Mouse (Mus musculus) forebrain, embryonic 14.5 days (tissue): ENCODE results near the gene Hoxb8. TPM values are rescaled to one million over a fixed set of nuclear protein-coding genes. Genes with fewer than 3 reads are reported as not detected.

Experiments
- ATAC-seq: fragments of 200-750 bp; cut with Nextera tagmentation; 2 replicates; pipeline ENCODE4 v1.8.0; 2017; ENCODE audit warnings: mild to moderate bottlenecking, moderate library complexity
- DNase-seq: peaks from one replicate; pipeline ENCODE4 v3.0.0-alpha.2; 2015; ENCODE audit warnings: low spot score
- H3K27ac ChIP-seq: fragments of 300-500 bp; sonication (generic); 2 replicates; pipeline ENCODE4 v1.5.1; 2014; ENCODE audit warnings: low read depth, mild to moderate bottlenecking, control low read depth, low read length, moderate library complexity
- H3K27me3 ChIP-seq: fragments of 300-500 bp; sonication (generic); replicated peaks from 2 replicates; pipeline ENCODE4 v1.6.1; 2014; ENCODE audit warnings: low read length, control low read depth, mixed read lengths; ENCODE audit not compliant: control insufficient read depth, insufficient read depth
- H3K36me3 ChIP-seq: fragments of 300-500 bp; sonication (generic); 2 replicates; pipeline ENCODE4 v1.6.1; 2014; ENCODE audit warnings: low read length, control low read depth; ENCODE audit not compliant: control insufficient read depth, insufficient read depth
- H3K4me1 ChIP-seq: fragments of 300-500 bp; sonication (generic); 2 replicates; pipeline ENCODE4 v1.6.1; 2014; ENCODE audit warnings: antibody characterized with exemption, low read length, control low read depth; ENCODE audit not compliant: control insufficient read depth, insufficient read depth
- H3K4me2 ChIP-seq: fragments of 300-500 bp; sonication (generic); 2 replicates; pipeline ENCODE4 v1.6.1; 2014; ENCODE audit warnings: mild to moderate bottlenecking, control low read depth, low read length
- H3K4me3 ChIP-seq: fragments of 300-500 bp; sonication (generic); 2 replicates; pipeline ENCODE4 v1.5.1; 2014; ENCODE audit warnings: low read depth, low read length, control low read depth
- H3K9ac ChIP-seq: fragments of 300-500 bp; sonication (generic); 2 replicates; pipeline ENCODE4 v1.6.1; 2014; ENCODE audit warnings: mild to moderate bottlenecking, low read length, control low read depth, moderate library complexity
- H3K9me3 ChIP-seq: fragments of 300-500 bp; sonication (generic); replicated peaks from 2 replicates; pipeline ENCODE4 v1.6.1; 2016; ENCODE audit warnings: low read length, control low read depth, mixed read lengths; ENCODE audit not compliant: control insufficient read depth
- WGBS: fragments of 180-500 bp; shearing (Covaris S2); extraction: QIAGEN DNeasy Blood & Tissue Kit; methylation state at CpG from one replicate; pipeline ENCODE4 v1.1.7; 2014; 5-methylcytosine and 5-hydroxymethylcytosine counted together
- polyA plus RNA-seq: library from polyadenylated mRNA; unstranded; fragments of >200 nt; fragmentation: Nextera tagmentation; extraction: Ambion mirVana; gene quantifications from 2 replicates; pipeline ENCODE4 v1.2.1, GENCODE M21; 2014

Gene Hoxb8
- polyA plus RNA-seq, 1 experiment from 2014 or later = not detected

DNA sequence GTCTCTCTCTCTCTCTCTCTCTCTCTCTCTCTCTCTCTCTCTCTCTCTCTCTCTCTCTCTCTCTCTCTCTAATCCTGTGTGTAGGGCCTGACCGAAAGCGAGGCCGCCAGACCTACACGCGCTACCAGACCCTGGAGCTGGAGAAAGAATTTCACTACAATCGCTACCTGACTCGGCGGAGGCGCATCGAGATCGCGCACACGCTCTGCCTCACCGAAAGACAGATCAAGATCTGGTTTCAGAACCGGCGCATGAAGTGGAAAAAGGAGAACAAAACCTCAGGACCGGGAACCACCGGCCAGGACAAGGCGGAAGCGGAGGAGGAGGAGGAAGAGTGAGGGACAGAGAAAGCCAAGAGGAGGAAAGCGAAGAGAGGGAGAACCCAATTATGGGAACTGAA lies 7.6 kb downstream of the Hoxb8 start:
- DNase-seq (no peak), ATAC-seq (no peak)
- H3K4me2 ChIP-seq = no peak overlapping the region
- H3K27ac ChIP-seq = no peak overlapping the region
- H3K9ac ChIP-seq = no peak overlapping the region
- H3K4me1 ChIP-seq = no peaks in the 10 kb centered on the region
- no peak overlapping the region for H3K4me3 ChIP-seq
- H3K36me3 ChIP-seq = no peaks in the 10 kb centered on the region
- WGBS = under 1% methylated on average over 21 of the region's 21 CpGs
- no peaks in the 10 kb centered on the region for H3K9me3 ChIP-seq
- peaks cover 99% of the 10 kb centered on the region for H3K27me3 ChIP-seq

DNA sequence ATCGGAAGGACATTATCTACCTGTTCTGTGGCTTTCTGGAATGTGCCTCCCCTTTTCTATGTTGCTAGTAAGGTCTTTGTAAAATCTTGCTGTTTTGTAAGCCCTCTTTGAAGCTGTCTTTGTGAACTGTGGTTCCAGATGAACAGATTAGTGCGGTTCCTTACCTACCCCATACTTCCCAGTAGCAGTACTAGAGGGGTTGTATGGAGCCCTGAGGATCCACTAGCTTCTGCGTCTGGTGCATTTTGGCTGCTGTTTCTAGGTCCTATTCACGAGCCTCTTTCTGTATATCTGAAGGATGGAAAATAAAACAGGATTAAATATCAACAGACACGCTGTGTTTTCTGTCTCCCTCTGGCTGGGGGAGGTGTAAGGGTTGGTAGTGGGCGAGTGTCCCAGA lies 8.1 kb downstream of the Hoxb8 start:
- Histone ChIP-seq H3K36me3 (no peaks in the 10 kb centered on the region), H3K27me3 (peaks cover 99% of the 10 kb centered on the region), H3K27ac (no peak overlapping the region), H3K9ac (no peak overlapping the region), H3K4me3 (no peak overlapping the region), H3K4me2 (no peak overlapping the region), H3K9me3 (no peaks in the 10 kb centered on the region), H3K4me1 (no peaks in the 10 kb centered on the region)
- DNase-seq = no peak
- WGBS = 7% methylated on average over 6 of the region's 6 CpGs
- no peak for ATAC-seq

DNA sequence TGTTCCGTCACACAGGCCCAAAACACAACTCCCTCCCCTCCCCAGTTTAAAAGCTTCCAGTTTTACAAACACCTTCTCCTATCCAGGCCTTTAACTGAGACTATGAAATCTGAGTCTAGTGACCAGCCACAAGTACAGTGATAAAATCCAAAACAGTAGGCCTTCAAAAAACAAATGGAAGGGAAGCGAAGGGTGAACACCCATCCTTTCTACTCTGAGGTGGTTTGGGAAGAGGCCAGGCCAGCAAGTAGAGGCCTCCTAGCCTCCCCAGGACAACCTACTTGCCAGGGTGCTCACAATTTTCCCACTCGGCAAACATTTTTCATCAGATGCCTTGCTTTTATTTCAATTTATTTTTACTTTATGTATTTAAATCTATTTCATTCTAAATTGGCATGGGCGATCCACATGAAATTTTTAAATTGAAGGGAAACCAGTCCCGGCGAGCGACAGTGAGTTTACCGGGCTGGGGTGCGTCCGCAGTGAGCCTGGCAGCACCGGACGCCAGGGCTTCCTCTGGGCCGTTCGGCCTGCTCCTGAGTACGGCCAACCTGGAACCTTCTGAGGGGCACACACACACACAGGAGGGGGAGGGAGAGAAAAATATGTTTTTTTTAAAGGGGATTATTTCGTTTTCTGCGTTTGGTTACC lies 9.1 kb downstream of the Hoxb8 start:
- Histone ChIP-seq H3K4me1 (no peaks in the 10 kb centered on the region), H3K36me3 (no peaks in the 10 kb centered on the region), H3K27me3 (peaks cover 99% of the 10 kb centered on the region), H3K9me3 (no peaks in the 10 kb centered on the region), H3K4me2 (no peak overlapping the region), H3K27ac (no peak overlapping the region), H3K9ac (no peak overlapping the region), H3K4me3 (no peak overlapping the region)
- no peak for DNase-seq
- no peak for ATAC-seq
- WGBS = 3% methylated on average over 17 of the region's 17 CpGs

DNA sequence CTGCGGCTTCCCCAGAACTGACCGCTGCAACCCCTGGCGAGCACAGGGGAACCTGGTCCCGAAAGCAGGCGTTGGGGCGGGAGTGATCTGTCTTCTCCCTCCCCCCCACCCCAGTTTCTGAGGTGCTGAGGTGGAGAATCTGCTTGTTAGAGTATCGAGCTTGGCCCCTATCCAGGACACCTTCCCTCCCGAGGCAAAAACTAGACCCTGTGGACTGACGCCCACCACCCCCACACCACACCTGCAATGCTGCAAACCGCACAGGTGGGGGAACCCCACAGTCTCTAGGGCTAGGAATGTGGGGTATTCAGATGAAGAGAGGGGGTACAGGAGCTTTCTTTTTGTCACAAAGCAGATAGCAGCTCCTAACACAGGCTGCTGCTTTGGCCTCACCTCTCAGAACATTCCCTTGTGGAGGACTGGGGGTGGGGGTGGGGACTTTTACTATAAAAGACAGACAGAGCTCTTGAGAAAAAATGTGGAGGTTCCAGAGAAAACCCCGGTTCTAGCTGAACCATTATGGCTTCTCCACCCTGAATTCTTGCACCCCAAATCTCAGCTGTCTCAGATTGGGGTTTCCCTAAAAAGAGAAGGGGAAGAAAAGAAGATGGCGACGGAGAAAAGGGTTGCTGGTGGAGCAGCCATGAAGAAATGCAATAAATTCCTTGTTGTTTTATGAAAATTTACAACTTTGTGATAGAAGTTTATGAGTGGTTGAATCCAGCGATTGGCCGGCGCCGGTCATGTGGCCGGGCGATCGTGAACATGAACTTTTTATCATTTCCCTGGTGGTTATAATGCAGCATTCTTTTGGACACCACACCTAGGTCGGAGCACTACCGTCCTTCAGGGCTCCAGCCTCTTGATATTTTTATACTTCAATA lies 10.2 kb downstream of the Hoxb8 start, which contains the start of gene Hoxb6:
TSS of gene Hoxb6 (plus strand) at position 796 of the 884 bp plus-strand sequence.
- under 1% methylated on average over 22 of the region's 22 CpGs for WGBS
- Histone ChIP-seq H3K4me1 (no peaks in the 10 kb centered on the region), H3K27ac (no peak within 1 kb of the TSS), H3K4me2 (no peak within 1 kb of the TSS), H3K9me3 (no peaks in the 10 kb centered on the region), H3K4me3 (no peak within 1 kb of the TSS), H3K27me3 (peaks cover 99% of the 10 kb centered on the region), H3K36me3 (no peaks in the 10 kb centered on the region), H3K9ac (no peak within 1 kb of the TSS)
- DNase-seq (no peak), ATAC-seq (no peak)

DNA sequence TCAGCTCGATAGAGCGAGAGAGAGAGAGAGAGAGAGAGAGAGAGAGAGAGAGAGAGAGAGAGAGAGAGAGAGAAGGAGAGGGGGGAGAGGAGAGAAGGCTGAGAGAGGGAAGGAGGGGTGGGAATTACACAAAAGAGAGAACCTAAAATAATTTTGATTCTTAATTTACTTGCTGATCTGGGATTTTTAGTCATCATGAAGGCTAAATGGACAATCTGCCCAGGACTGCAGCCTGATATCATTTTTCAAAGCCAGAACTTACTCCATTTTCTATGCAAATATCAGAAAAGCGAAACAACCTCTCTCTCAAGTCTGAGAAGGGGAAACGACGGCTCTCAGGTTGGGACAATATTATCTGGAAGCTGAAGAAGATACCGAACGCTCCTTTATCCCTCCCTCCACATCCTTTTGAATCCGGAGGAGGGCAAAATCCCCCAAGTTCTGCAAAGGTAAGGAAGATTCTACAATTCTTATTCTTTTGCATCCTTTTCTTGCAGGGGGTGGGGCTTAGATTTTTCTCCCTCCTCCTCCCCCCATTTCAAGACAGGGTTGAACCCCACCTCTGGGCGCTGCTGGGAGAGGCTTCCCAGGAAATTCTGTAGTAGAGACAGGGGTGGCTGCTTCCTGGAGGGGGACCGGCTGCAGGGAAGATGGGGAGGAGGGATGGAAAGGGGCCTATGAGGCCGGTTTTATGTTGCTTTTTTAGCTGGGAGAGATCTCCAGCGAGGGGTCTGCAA lies 11.0 kb downstream of the Hoxb8 start:
- H3K27ac ChIP-seq = no peak overlapping the region
- H3K27me3 ChIP-seq = peaks cover 99% of the 10 kb centered on the region
- H3K4me3 ChIP-seq = no peak overlapping the region
- DNase-seq (no peak), ATAC-seq (no peak)
- H3K4me1 ChIP-seq = no peaks in the 10 kb centered on the region
- under 1% methylated on average over 12 of the region's 12 CpGs for WGBS
- H3K4me2 ChIP-seq = no peak overlapping the region
- H3K36me3 ChIP-seq = no peaks in the 10 kb centered on the region
- no peaks in the 10 kb centered on the region for H3K9me3 ChIP-seq
- no peak overlapping the region for H3K9ac ChIP-seq

DNA sequence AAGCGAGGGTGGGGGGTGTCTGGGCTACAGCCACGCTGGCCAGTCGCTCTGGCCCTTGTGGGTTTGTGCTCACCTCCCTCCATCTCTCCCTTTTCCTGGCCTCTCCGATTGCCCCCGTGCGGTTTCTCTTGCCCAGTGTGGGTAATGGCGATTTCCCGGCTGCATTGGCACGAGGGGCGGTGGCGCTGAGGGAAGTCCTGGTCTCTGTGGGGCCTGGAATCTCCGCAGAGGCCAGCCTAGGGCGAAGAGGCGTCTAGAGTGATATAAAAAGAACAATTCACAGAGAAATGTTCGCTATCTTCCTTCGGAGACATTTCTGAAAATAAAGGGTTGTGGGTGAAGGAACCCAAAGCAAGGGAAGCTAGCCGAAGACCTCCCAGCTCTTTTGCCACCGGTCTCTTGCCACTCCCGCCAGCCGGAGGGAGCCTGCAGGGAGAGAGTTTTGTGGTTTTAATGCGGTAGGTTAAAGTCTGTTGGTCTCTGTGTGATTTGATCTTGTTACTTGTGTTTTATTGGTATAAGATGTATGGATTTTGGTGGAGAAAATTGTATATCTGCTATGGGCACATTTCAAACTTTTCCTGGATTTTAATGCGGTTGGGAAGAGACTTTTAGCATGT lies 11.7 kb downstream of the Hoxb8 start:
- no peak overlapping the region for H3K27ac ChIP-seq

DNA sequence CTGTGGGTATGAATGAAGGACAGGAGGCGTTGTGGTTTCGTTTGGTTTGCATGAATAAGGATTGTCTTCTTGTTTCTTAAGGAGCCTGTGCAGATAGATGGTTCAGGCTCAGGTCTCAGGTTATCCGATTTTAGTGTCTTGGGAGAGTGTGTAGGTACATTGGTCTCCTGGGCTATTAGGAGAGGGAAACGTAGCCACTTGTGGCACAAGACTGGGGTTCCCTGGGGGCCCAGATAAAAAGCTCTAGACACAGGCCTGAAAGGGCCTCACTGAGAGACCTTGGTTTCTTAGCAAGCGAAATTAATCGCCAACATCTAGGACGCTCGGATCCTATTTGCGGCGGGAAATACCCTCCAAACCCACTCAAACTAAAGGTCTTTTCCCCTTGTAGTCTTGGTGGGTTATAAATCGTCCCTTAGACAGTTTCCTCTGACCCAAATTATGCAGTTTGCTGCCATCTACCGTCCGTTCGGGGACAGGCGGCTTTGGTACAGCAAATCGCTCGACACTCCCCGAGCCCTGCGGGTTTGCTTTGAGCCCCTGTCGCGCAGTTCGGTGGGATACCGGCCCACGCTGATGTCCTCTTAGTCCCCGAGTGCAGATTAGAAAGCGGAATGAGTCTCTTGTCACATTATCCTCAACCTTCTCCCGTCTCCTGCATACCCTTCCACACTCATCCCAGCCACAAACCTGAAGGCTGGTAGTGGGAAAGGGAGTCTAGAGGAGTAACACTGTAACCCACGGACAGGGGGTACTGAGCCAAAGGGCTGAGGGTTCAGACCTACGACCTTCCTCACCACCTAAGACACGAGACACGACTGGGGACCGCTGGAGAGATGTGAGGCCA lies 12.8 kb downstream of the Hoxb8 start:
- H3K27ac ChIP-seq = no peak overlapping the region
- peaks cover 99% of the 10 kb centered on the region for H3K27me3 ChIP-seq
- H3K36me3 ChIP-seq = no peaks in the 10 kb centered on the region
- H3K9ac ChIP-seq = no peak overlapping the region
- H3K9me3 ChIP-seq = no peaks in the 10 kb centered on the region
- WGBS = under 1% methylated on average over 32 of the region's 32 CpGs
- DNase-seq = peak; percentile 84
- ATAC-seq = no peak
- H3K4me3 ChIP-seq = no peak overlapping the region
- no peaks in the 10 kb centered on the region for H3K4me1 ChIP-seq
- no peak overlapping the region for H3K4me2 ChIP-seq

More for the DNA sequence above, 11.7 kb downstream of the Hoxb8 start:
- DNase-seq (no peak), ATAC-seq (no peak)
- under 1% methylated on average over 22 of the region's 22 CpGs for WGBS
- H3K4me3 ChIP-seq = no peak overlapping the region
- H3K4me2 ChIP-seq = no peak overlapping the region
- H3K36me3 ChIP-seq = no peaks in the 10 kb centered on the region
- H3K9me3 ChIP-seq = no peaks in the 10 kb centered on the region
- no peaks in the 10 kb centered on the region for H3K4me1 ChIP-seq
- H3K9ac ChIP-seq = no peak overlapping the region
- peaks cover 99% of the 10 kb centered on the region for H3K27me3 ChIP-seq
